Mouse (Mus musculus) embryo, embryonic 11.5 days (tissue): Measurements from ENCODE around the gene Gnl3l.
A peak's percentile ranks its signal among the peaks of the same experiment; 100 is the strongest.

Source experiments
- DNase-seq: peaks from one replicate; pipeline ENCODE4 v3.0.0-alpha.2; 2012; ENCODE audit warnings: low read depth, low spot score

Gene Gnl3l

GRCm38 (mm10) chrX:151016938-151017877 is at the start of gene Gnl3l:
TSS of gene Gnl3l (minus strand) at chrX:151017322.
- peak; percentile 85 for DNase-seq

- no peak for DNase-seq
Measured at GRCm38 (mm10) chrX:151066071-151066666, 49.0 kb upstream of the Gnl3l start.

GRCm38 (mm10) chrX:151061615-151062299 is 44.6 kb upstream of the Gnl3l start:
- DNase-seq: no peak

- no peak for DNase-seq
Measured at GRCm38 (mm10) chrX:151059346-151059745, 42.2 kb upstream of the Gnl3l start.

GRCm38 (mm10) chrX:151055559-151055958 is 38.4 kb upstream of the Gnl3l start:
- DNase-seq: no peak

GRCm38 (mm10) chrX:151054489-151054888 is 37.4 kb upstream of the Gnl3l start:
- DNase-seq: no peak

GRCm38 (mm10) chrX:151050337-151050736 is 33.2 kb upstream of the Gnl3l start:
- DNase-seq: no peak

GRCm38 (mm10) chrX:151049661-151050215 is 32.6 kb upstream of the Gnl3l start:
- no peak for DNase-seq

- no peak for DNase-seq
Measured at GRCm38 (mm10) chrX:151047431-151048058, 30.4 kb upstream of the Gnl3l start.

GRCm38 (mm10) chrX:151046777-151047430 is 29.8 kb upstream of the Gnl3l start:
- peak; percentile 67 for DNase-seq

GRCm38 (mm10) chrX:151046321-151046720 is 29.2 kb upstream of the Gnl3l start:
- no peak for DNase-seq

GRCm38 (mm10) chrX:151045850-151046249 is 28.7 kb upstream of the Gnl3l start, which contains the start of gene Fgd1:
TSS of gene Fgd1 (plus strand) at chrX:151046150.
- DNase-seq: no peak

GRCm38 (mm10) chrX:151041223-151041622 is 24.1 kb upstream of the Gnl3l start:
- DNase-seq: no peak

- DNase-seq: no peak
Measured at GRCm38 (mm10) chrX:151031400-151031799, 14.3 kb upstream of the Gnl3l start.

GRCm38 (mm10) chrX:151018798-151019197 is 1.7 kb upstream of the Gnl3l start:
- no peak for DNase-seq

- DNase-seq: no peak
Measured at GRCm38 (mm10) chrX:151017897-151018296, 775 bp upstream of the Gnl3l start.

GRCm38 (mm10) chrX:150996775-150997174 is 20.3 kb downstream of the Gnl3l start:
- no peak for DNase-seq

- DNase-seq: no peak
Measured at GRCm38 (mm10) chrX:150981621-150982020, 35.5 kb downstream of the Gnl3l start.

- no peak for DNase-seq
Measured at GRCm38 (mm10) chrX:150975424-150975823, 41.7 kb downstream of the Gnl3l start.

- no peak for DNase-seq
Measured at GRCm38 (mm10) chrX:150963027-150963426, 54.1 kb downstream of the Gnl3l start.

GRCm38 (mm10) chrX:150960702-150961101 is 56.4 kb downstream of the Gnl3l start:
- no peak for DNase-seq
